Mouse (Mus musculus) heart, embryonic 11.5 days (tissue): ENCODE data around the gene Mcrip2. TPM values are rescaled to one million over a fixed set of nuclear protein-coding genes. Genes with fewer than 3 reads are reported as not detected.

ENCODE experiments used
- ATAC-seq: fragments of 200-750 bp; cut with Nextera tagmentation; replicated peaks from 2 replicates; pipeline ENCODE4 v1.8.0; 2017; ENCODE audit warnings: moderate library complexity; ENCODE audit not compliant: insufficient number of reproducible peaks, low FRiP score, low TSS enrichment
- H3K27ac ChIP-seq: fragments of 300-500 bp; sonication (generic); 2 replicates; pipeline ENCODE4 v1.5.1; 2014; ENCODE audit warnings: mild to moderate bottlenecking, low read depth, low read length
- H3K27me3 ChIP-seq: fragments of 300-500 bp; sonication (generic); 2 replicates; pipeline ENCODE4 v1.6.1; 2014; ENCODE audit warnings: mild to moderate bottlenecking, low read length, mixed read lengths; ENCODE audit not compliant: control insufficient read depth, insufficient read depth
- H3K36me3 ChIP-seq: fragments of 300-500 bp; sonication (generic); 2 replicates; pipeline ENCODE4 v1.6.1; 2014; ENCODE audit warnings: mild to moderate bottlenecking, low read length, moderate library complexity, mixed read lengths; ENCODE audit not compliant: control insufficient read depth, insufficient read depth
- H3K4me1 ChIP-seq: fragments of 300-500 bp; sonication (generic); 2 replicates; pipeline ENCODE4 v1.6.1; 2014; ENCODE audit warnings: low read length; ENCODE audit not compliant: control insufficient read depth, insufficient read depth
- H3K4me2 ChIP-seq: fragments of 300-500 bp; sonication (generic); 2 replicates; pipeline ENCODE4 v1.6.1; 2014; ENCODE audit warnings: mild to moderate bottlenecking, moderate library complexity
- H3K4me3 ChIP-seq: fragments of 300-500 bp; sonication (generic); 2 replicates; pipeline ENCODE4 v1.5.1; 2014; ENCODE audit warnings: low read depth, low read length
- H3K9ac ChIP-seq: fragments of 300-500 bp; sonication (generic); 2 replicates; pipeline ENCODE4 v1.6.1; 2014; ENCODE audit warnings: mild to moderate bottlenecking, low read depth, low read length, moderate library complexity
- H3K9me3 ChIP-seq: fragments of 300-500 bp; sonication (generic); replicated peaks from 2 replicates; pipeline ENCODE4 v1.6.1; 2016; ENCODE audit warnings: low read length; ENCODE audit not compliant: control insufficient read depth
- WGBS: fragments of 180-500 bp; shearing (Covaris S2); extraction: QIAGEN DNeasy Blood & Tissue Kit; methylation state at CpG from one replicate; pipeline ENCODE4 v1.1.7; 2014; ENCODE audit not compliant: insufficient replicate concordance; 5-methylcytosine and 5-hydroxymethylcytosine counted together
- polyA plus RNA-seq: library from polyadenylated mRNA; unstranded; fragments of >200 nt; fragmentation: Nextera tagmentation; extraction: Ambion mirVana; gene quantifications from 2 replicates; pipeline ENCODE4 v1.2.1, GENCODE M21; 2014

The Mcrip2 gene
- polyA plus RNA-seq, 1 experiment from 2014 or later = 168 TPM

DNA sequence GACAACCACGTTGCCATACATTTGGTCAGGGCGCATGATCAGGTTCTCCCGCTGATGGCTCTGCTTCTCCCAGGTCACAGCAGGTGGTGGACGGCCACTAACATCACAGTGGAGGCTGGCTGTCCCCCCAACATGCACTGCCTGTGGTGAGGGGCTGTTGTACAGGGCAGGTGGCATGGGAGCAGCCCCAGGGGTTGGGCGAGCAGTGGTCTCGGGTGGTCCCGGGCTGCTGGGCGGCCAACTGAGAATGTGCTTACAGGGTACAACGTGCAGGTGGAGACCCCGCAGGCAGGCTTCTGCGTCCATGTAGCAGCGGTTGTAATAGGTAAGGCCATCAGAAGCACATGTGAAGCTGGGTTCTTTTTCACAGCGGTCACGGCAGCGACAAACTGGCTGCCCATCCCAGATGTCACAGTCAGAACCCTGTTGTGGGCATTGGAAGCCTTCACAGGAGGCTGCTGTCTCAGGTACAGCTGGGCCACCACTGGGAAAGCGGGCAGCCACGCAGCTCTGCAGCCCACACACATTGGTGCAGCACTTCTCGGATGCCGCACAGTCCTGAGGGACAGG, 10.1 kb upstream of the Mcrip2 start:
- Histone ChIP-seq H3K9me3 (no peaks in the 10 kb centered on the region), H3K4me3 (no peak overlapping the region), H3K27ac (no peak overlapping the region), H3K36me3 (peaks cover 11% of the 10 kb centered on the region; the same call in 1 of the 2 replicates), H3K9ac (no peak overlapping the region), H3K4me1 (peaks cover 36% of the 10 kb centered on the region), H3K27me3 (no peaks in the 10 kb centered on the region), H3K4me2 (no peak overlapping the region)
- no peak for ATAC-seq
- WGBS = 92% methylated on average over 19 of the region's 19 CpGs

DNA sequence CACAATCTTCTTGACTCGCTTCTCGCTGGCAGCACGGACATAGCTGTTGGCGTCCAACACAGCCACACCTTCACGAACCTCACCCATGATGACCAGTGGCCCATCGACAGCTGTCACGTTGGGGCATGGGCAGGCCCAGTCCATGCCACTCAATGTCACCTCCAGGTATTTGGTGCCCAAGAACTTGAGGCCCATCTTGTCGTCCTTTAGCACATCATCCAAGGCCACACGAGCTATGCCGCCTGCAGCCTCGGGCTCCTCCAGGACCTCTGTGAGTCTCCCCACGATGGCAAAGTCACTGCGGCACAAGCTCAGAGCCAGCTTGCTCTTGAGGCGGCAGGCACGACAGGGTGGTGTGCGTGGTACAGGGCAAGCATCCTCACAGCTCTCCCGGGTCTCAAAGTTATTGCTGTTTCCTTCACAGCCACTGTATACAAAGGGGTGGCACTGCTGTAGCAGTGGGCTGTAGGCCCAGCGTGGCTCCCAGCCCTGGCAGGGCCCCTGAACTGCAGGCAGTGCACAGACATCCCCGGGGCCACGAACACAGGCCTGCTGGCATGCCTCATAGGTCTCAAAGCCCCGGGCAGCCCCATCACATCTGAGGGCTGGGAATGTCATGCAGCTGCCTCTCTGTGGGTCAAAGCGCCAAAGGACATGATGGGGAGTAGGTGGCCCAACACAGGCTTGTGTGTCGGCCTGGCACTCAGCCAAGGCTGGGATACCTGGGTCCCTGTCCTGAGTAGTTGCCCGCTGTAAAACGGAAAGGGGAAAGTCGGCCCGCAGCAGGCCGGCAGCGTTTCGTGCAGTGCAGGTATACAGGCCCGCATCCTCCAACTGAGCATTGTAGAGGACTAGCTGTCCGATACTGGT, 9.4 kb upstream of the Mcrip2 start:
- no peak overlapping the region for H3K9ac ChIP-seq
- no peak overlapping the region for H3K4me3 ChIP-seq
- 91% methylated on average over 32 of the region's 32 CpGs for WGBS
- H3K4me1 ChIP-seq = peaks cover 36% of the 10 kb centered on the region
- ATAC-seq = no peak
- no peaks in the 10 kb centered on the region for H3K27me3 ChIP-seq
- H3K36me3 ChIP-seq = peaks cover 7% of the 10 kb centered on the region; the same call in 1 of the 2 replicates
- no peak overlapping the region for H3K4me2 ChIP-seq
- no peak overlapping the region for H3K27ac ChIP-seq
- no peaks in the 10 kb centered on the region for H3K9me3 ChIP-seq

DNA sequence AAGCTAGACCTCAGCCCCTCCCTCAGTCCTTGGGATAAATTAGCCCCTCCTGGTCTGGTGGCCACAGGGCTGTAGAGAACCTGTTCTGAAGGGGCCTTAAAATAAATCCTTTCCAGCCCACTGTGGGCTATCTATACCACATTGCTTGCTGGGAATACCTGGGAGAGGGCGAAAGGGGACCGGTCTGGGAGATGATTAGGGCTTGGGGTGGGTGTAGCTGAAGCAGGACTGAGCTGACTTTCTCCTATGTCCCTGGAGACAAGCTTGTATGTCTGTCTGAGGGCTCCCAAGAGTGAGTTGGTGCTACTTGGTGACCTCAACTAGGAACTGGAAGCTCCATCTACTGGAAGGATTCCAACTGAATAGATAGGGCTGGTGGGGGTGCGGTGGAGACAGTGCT, 8.5 kb upstream of the Mcrip2 start:
- Histone ChIP-seq H3K4me2 (no peak overlapping the region), H3K36me3 (peaks cover 7% of the 10 kb centered on the region; the same call in 1 of the 2 replicates), H3K9me3 (no peaks in the 10 kb centered on the region), H3K4me3 (no peak overlapping the region), H3K9ac (no peak overlapping the region), H3K4me1 (peaks cover 33% of the 10 kb centered on the region), H3K27ac (no peak overlapping the region), H3K27me3 (no peaks in the 10 kb centered on the region)
- no peak for ATAC-seq
- 88% methylated on average over 3 of the region's 3 CpGs for WGBS

DNA sequence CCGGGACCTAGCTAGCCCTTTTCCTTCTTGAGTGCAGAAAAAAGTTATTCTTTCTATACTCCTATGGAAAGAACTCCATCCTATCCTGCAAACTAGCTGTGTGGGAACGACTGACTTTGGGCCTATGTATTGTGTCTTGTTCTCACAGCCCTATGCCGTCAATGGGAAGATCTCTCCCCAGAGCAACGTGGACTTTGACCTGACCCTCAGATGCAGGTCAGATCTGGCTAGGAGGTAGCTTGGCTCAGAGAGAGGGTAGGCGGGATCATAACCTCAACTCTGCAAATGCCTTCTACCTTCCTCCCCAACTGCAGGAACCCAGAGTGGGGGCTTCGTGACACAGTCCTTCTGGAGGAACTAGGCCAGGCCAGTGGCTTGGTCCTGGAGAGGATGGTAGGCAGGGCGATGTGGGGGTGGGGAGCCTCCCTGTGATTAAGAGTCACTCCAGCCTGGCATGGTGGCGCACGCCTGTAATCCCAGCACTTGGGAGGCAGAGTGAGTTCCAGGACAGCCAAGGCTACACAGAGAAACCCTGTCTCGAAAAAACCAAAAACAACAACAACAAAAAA, 7.9 kb upstream of the Mcrip2 start:
- Histone ChIP-seq H3K27ac (no peak overlapping the region), H3K27me3 (no peaks in the 10 kb centered on the region), H3K4me1 (peaks cover 27% of the 10 kb centered on the region), H3K9me3 (no peaks in the 10 kb centered on the region), H3K36me3 (peaks cover 4% of the 10 kb centered on the region; the same call in 1 of the 2 replicates), H3K4me3 (peak overlapping the region; percentile 85), H3K9ac (peak overlapping the region; percentile 80), H3K4me2 (peak overlapping the region; percentile 96)
- WGBS = 64% methylated on average over 10 of the region's 10 CpGs
- no peak for ATAC-seq

DNA sequence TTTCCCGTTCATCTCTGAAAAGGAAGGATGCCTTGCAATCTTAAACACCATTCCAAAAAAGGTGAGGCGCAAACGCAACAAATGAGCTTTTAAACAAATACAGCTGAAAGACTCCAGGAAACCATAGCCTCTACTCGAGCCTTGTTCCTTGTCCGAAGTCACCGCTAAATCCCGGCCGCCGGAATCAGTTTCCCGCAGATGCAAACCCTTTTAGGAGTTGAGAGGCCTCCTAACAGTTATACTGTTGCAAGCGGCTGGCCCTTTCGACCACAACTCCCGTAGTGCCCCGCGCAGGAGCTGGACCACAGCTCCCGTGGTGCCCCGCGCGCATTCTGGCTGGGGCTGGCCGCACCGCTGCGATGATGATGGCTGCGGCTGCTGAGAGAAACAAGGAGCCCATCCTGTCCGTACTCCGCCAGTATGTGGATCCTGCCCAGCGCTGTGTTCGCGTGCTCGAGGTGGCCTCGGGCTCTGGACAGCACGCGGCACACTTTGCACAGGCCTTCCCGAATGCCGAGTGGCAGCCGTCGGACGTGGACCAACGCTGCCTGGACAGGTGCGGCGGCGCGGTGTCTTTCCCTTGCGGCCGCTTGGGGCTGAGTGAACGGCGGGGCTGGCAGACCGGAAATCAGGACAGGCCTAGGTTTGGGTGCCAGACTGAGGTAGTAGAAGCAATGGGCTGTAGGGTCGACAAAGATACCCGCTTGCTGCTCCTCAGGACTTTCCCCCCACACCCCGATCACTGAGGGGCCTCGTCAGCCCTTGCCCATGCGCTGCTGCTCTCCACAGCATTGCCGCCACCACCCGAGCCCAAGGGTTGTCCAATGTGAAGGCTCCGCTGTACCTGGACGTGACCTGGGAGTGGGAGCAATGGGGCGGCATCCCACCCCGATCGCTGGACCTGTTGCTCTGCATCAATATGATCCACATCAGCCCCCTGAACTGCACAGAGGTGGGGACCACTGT, 6.9 kb upstream of the Mcrip2 start:
- H3K4me1 ChIP-seq = peaks cover 20% of the 10 kb centered on the region
- ATAC-seq = peak; percentile 80
- 1% methylated on average over 59 of the region's 59 CpGs for WGBS
- peak overlapping the region; percentile 96 for H3K4me2 ChIP-seq
- H3K36me3 ChIP-seq = peaks cover 4% of the 10 kb centered on the region; the same call in 1 of the 2 replicates
- peak overlapping the region; percentile 85 for H3K4me3 ChIP-seq
- no peaks in the 10 kb centered on the region for H3K9me3 ChIP-seq
- H3K9ac ChIP-seq = peak overlapping the region; percentile 80
- H3K27me3 ChIP-seq = no peaks in the 10 kb centered on the region
- peak overlapping the region; percentile 89 for H3K27ac ChIP-seq

DNA sequence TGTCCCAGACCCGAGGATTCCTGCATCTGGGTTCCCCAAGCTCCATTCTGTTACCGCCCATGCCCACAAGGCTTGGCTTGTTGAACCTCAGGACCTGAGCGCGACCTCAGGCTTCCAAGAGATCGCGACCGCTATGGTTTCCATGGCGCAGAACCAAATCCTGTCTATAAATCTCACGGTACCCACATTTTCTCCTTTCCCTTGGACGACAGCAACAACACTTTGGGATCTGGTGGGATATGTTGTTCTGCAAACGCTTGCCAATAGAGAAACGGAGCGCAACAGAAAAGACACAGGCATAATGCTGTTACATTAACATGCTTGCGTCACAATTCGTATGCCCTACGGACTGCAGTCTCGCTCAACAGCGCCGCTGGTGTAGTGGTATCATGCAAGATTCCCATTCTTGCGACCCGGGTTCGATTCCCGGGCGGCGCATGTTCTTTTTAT, 6.2 kb upstream of the Mcrip2 start, which contains the start of gene Mettl26:
TSS of gene Mettl26 (plus strand) at position 354 of the 450 bp plus-strand sequence.
- peaks cover 4% of the 10 kb centered on the region; the same call in 1 of the 2 replicates for H3K36me3 ChIP-seq
- H3K9me3 ChIP-seq = no peaks in the 10 kb centered on the region
- peak; percentile 72 for ATAC-seq
- peaks cover 20% of the 10 kb centered on the region for H3K4me1 ChIP-seq
- peak within 1 kb of the TSS; percentile 89 for H3K27ac ChIP-seq
- peak within 1 kb of the TSS; percentile 85 for H3K4me3 ChIP-seq
- H3K4me2 ChIP-seq = peak within 1 kb of the TSS; percentile 96
- H3K27me3 ChIP-seq = no peaks in the 10 kb centered on the region
- peak within 1 kb of the TSS; percentile 80 for H3K9ac ChIP-seq
- WGBS = under 1% methylated on average over 25 of the region's 25 CpGs

DNA sequence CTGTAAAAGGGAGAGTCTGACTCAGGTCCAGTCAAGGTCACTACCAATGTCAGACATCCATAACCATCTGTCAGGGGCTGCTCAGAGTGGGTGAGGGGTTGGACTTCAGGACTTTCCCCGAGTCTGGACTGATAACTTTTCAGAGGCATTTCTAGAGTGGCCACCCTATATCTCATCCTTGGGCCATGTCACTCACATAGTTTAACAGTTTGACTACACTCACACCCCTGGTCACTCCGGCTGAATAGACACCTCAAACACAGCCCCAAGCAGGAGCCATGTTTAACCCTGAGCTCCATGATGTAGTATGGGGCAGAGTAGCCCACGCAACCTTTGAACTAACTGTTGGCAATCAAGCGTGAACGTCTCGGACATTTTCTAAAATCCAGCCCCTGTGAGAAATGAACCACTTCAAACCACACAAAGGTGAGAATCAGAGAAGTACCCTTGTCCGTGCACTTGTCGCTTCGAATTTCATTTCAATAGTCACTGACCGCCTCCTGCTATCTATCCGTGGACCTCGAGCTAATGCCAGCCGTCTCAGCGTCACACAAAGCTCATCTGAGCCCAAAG, 5.7 kb upstream of the Mcrip2 start:
- Histone ChIP-seq H3K4me3 (peak overlapping the region; percentile 85), H3K36me3 (peaks cover 4% of the 10 kb centered on the region; the same call in 1 of the 2 replicates), H3K4me2 (peak overlapping the region; percentile 96), H3K27me3 (no peaks in the 10 kb centered on the region), H3K4me1 (peaks cover 20% of the 10 kb centered on the region), H3K27ac (peak overlapping the region; percentile 89), H3K9me3 (no peaks in the 10 kb centered on the region), H3K9ac (peak overlapping the region; percentile 80)
- ATAC-seq = no peak; the same call in 1 of the 2 replicates
- WGBS = 6% methylated on average over 14 of the region's 14 CpGs
